Mouse (Mus musculus) T-cell, adult 2 months (primary cell): Measurements from ENCODE around the gene Dnajc21.

ENCODE experiments used
- DNase-seq: peaks from one replicate; pipeline ENCODE4 v3.0.0; 2022; ENCODE audit warnings: low spot score

The Dnajc21 gene

GRCm38 (mm10) chr15:10436893-10437292 lies 33.4 kb downstream of the Dnajc21 start:
- no peak for DNase-seq

- no peak for DNase-seq
These were observed 43.6 kb downstream of the Dnajc21 start for GRCm38 (mm10) chr15:10426545-10427266.

DNA sequence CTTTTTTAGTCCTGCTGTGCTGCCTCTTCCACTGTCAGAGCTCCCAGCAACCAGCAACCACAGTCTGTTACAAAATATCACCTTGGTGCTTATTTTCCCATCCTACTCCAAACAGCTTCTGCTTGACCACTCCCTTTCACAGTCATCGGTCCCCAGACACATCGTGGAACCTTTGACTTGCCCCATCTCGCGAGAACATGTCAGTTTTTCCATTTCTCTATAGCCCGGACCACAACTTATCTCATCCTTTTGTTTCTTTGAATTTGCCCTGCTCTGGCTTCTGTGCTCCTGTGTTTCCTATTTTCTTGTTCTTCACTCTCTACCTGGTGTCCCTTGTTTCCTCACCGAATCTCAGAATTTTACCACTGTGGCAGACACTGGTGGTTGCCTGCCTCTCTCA lies 44.2 kb downstream of the Dnajc21 start:
- DNase-seq = no peak

GRCm38 (mm10) chr15:10421785-10422144 lies 48.6 kb downstream of the Dnajc21 start:
- no peak for DNase-seq

DNA sequence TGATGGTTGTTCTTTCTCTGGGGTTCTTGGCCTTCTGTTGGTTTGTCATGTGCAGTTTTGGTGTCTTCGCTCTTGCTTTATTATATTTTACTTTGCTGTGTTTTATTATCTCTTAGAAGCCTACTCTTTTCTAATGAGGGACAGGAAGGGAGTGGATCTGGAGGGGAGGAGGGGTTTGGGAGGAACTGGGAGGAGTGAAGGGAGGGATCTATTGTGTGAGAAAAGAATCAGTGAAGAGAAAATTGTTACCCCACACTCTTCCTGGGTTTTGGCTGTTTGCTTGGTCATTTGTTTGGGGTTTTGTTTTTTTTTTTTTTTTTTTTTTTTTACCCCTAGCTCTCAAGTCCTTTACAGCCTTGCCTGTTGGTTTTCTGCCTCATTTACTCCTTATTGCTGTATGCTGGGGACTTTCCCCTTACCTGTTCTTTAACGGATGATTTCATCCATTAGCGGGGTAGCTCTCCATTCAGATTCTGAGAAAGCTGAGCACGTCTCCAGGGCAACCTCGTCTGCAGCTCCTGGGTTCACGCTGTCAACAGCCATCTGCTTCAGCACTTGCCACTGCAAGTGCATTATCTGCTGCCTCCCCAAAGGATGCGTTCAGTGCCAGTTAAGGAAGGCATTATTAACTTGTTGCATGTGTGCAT lies 49.1 kb downstream of the Dnajc21 start:
- DNase-seq = no peak

DNA sequence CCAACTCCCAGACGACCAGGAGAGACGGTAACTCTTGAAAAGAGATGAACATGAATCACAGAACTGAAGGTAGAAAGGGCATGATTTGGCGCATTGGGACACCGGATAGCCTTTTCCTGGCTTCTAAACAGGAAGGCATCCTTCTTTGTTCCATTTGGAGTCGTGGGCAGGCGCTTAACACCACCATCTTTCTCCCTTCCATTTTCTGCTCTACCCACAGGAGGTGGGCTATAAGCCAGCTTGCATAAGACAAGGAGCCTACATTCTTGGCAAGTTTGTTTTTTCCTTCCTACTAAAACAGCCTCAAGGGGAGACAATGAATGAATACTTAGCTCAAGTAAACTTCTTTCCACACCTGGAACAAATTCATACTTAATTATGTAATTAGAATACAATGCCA lies 56.7 kb downstream of the Dnajc21 start:
- no peak for DNase-seq

DNA sequence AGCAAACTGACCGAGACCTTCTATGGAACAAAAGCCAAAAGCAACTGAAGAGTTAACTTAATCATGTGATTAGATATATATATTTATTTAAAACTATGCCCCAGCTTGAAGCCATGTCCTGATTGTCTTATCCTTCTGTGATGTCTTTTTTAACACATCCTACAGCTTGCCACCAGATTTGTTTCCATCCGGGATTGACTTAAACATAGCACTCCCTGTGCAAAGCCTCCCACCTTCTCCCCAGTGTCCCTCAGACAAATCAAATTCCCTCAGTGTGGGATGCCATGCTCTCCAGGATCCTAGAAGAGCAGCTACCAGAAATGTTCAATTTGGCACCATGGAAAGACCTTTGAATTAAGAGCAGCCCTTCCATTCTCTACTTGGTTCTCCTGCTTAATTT lies 59.4 kb downstream of the Dnajc21 start:
- DNase-seq = no peak

GRCm38 (mm10) chr15:10409842-10410241 lies 60.5 kb downstream of the Dnajc21 start:
- DNase-seq = no peak

- DNase-seq = no peak
These were observed 69.9 kb downstream of the Dnajc21 start for GRCm38 (mm10) chr15:10400415-10400814.

DNA sequence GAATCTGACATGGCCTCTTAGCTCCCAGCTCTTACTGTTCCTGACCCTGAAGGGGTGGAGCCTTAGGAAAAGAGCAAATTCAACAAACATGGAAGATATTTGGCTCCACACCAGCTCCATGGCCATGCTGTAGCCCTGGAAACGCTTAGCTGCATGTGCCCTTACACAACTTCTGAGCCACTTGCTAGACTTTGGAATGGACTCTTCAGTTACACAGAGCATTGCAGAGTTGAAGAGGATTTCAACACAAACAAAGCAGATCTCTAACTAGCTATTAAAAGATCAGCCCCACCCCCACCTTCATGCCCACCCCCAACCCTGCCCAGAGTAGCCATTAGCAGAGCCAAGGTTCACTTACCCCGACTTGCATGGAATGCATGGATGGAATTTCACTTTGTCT lies 70.5 kb downstream of the Dnajc21 start:
- no peak for DNase-seq
